Mouse (Mus musculus): ENCODE measurements around the gene Fga. TPM values are rescaled to one million over a fixed set of nuclear protein-coding genes. Genes with fewer than 3 reads are reported as not detected.

Gene Fga
- total and polyA plus RNA-seq, 3 experiments: not detected

- intact Hi-C loops (cut with DNase I): no loop called here
- no peak for TF ChIP-seq CTCF (IDR thresholded peaks at IDR 0.05)
- TF ChIP-seq POLR2A (IDR thresholded peaks at IDR 0.05; ENCODE audit: insufficient read depth, low read depth, low read length): no peak
- no peak for TF ChIP-seq EP300 (IDR thresholded peaks at IDR 0.05; ENCODE audit: insufficient read depth, low read depth, low read length)
These were observed 20.8 kb downstream of the Fga start for GRCm38 (mm10) chr3:83046649-83047048.

GRCm38 (mm10) chr3:83049680-83050079, 23.8 kb downstream of the Fga start, which contains the start of gene Fgb:
Gene Fgb, minus strand, starts transcription at chr3:83049863.
- WGBS: 87% methylated on average over 8 of the region's 8 CpGs
- no peaks in the 10 kb centered on the region for H3K27me3 ChIP-seq (ENCODE audit: control insufficient read depth, insufficient read depth, low read length)

More at GRCm38 (mm10) chr3:83046649-83047048, 20.8 kb downstream of the Fga start:
- Histone ChIP-seq H3K27me3 (ENCODE audit: control insufficient read depth, insufficient read depth, low read length) (0 out of 2 replicates have a peak, but pooled peaks cover 2% of the 10 kb centered on the region), H3K4me3 (no peak overlapping the region), H3K27ac (no peak overlapping the region), H3K4me1 (ENCODE audit: control insufficient read depth, insufficient read depth, low read length) (no peaks in the 10 kb centered on the region), H3K79me2 (replicated peaks; ENCODE audit: control insufficient read depth, insufficient read depth, low read length) (no peaks in the 10 kb centered on the region), H3K36me3 (ENCODE audit: control insufficient read depth, insufficient read depth, low read length) (no peaks in the 10 kb centered on the region), H3K9ac (ENCODE audit: low read depth, low read length) (no peak overlapping the region)
- 78% methylated on average over 11 of the region's 11 CpGs for WGBS
- DNase-seq: no peak

GRCm38 (mm10) chr3:83050661-83051060, 24.8 kb downstream of the Fga start:
- 0 out of 2 replicates have a peak, but pooled peaks cover under 1% of the 10 kb centered on the region for H3K79me2 ChIP-seq (replicated peaks; ENCODE audit: control insufficient read depth, insufficient read depth, low read length)
- no peaks in the 10 kb centered on the region for H3K27me3 ChIP-seq (ENCODE audit: control insufficient read depth, insufficient read depth, low read length)
- TF ChIP-seq POLR2A (IDR thresholded peaks at IDR 0.05; ENCODE audit: insufficient read depth, low read depth, low read length) (no peak), CTCF (IDR thresholded peaks at IDR 0.05) (no peak), EP300 (IDR thresholded peaks at IDR 0.05; ENCODE audit: insufficient read depth, low read depth, low read length) (no peak)
- H3K36me3 ChIP-seq (ENCODE audit: control insufficient read depth, insufficient read depth, low read length): no peaks in the 10 kb centered on the region
- H3K9ac ChIP-seq (ENCODE audit: low read depth, low read length): no peak overlapping the region
- no peak overlapping the region for H3K4me3 ChIP-seq
- intact Hi-C loops (cut with DNase I): loop anchor here (10.0 kb wide), 1 partner anchor 994 kb away; the partner anchor contains the start of gene Tmem131l
- H3K27ac ChIP-seq: no peak overlapping the region
- no peaks in the 10 kb centered on the region for H3K4me1 ChIP-seq (ENCODE audit: control insufficient read depth, insufficient read depth, low read length)
- 55% methylated on average over 5 of the region's 5 CpGs for WGBS
- no peak for DNase-seq

More at GRCm38 (mm10) chr3:83049680-83050079, 23.8 kb downstream of the Fga start, which contains the start of gene Fgb:
- H3K27ac ChIP-seq: no peak within 1 kb of the TSS
- TF ChIP-seq POLR2A (IDR thresholded peaks at IDR 0.05; ENCODE audit: insufficient read depth, low read depth, low read length): no peak
- TF ChIP-seq CTCF (IDR thresholded peaks at IDR 0.05): no peak
- TF ChIP-seq EP300 (IDR thresholded peaks at IDR 0.05; ENCODE audit: insufficient read depth, low read depth, low read length): no peak
- DNase-seq: no peak
- no peaks in the 10 kb centered on the region for H3K79me2 ChIP-seq (replicated peaks; ENCODE audit: control insufficient read depth, insufficient read depth, low read length)
- no peaks in the 10 kb centered on the region for H3K4me1 ChIP-seq (ENCODE audit: control insufficient read depth, insufficient read depth, low read length)
- intact Hi-C loops (cut with DNase I): loop anchor here (10.0 kb wide), 1 partner anchor 995 kb away; the partner anchor contains the start of gene Tmem131l
- H3K4me3 ChIP-seq: no peak within 1 kb of the TSS
- H3K36me3 ChIP-seq (ENCODE audit: control insufficient read depth, insufficient read depth, low read length): no peaks in the 10 kb centered on the region
- H3K9ac ChIP-seq (ENCODE audit: low read depth, low read length): no peak within 1 kb of the TSS

- Histone ChIP-seq H3K36me3 (ENCODE audit: control insufficient read depth, insufficient read depth, low read length) (no peaks in the 10 kb centered on the region), H3K79me2 (replicated peaks; ENCODE audit: control insufficient read depth, insufficient read depth, low read length) (0 out of 2 replicates have a peak, but pooled peaks cover 1% of the 10 kb centered on the region), H3K4me1 (ENCODE audit: control insufficient read depth, insufficient read depth, low read length) (no peaks in the 10 kb centered on the region; the same call in 1 of the 2 replicates), H3K27ac (no peak overlapping the region), H3K27me3 (ENCODE audit: control insufficient read depth, insufficient read depth, low read length) (no peaks in the 10 kb centered on the region), H3K4me3 (no peak overlapping the region), H3K9ac (ENCODE audit: low read depth, low read length) (no peak overlapping the region)
- 83% methylated on average over 5 of the region's 5 CpGs for WGBS
- TF ChIP-seq EP300 (IDR thresholded peaks at IDR 0.05; ENCODE audit: insufficient read depth, low read depth, low read length) (no peak), POLR2A (IDR thresholded peaks at IDR 0.05; ENCODE audit: insufficient read depth, low read depth, low read length) (no peak)
- DNase-seq: no peak
- intact Hi-C loops (cut with DNase I): loop anchor here (2.0 to 10.0 kb wide), 3 partner anchors 175 to 993 kb away; partner anchors contain the start of genes Rbm46 and Tmem131l
These were observed 26.2 kb downstream of the Fga start for GRCm38 (mm10) chr3:83052102-83052501.

- Histone ChIP-seq H3K4me3 (no peak overlapping the region), H3K9ac (ENCODE audit: low read depth, low read length) (no peak overlapping the region), H3K27ac (no peak overlapping the region), H3K4me1 (ENCODE audit: control insufficient read depth, insufficient read depth, low read length) (no peaks in the 10 kb centered on the region; the same call in 1 of the 2 replicates), H3K36me3 (ENCODE audit: control insufficient read depth, insufficient read depth, low read length) (no peaks in the 10 kb centered on the region), H3K27me3 (ENCODE audit: control insufficient read depth, insufficient read depth, low read length) (no peaks in the 10 kb centered on the region), H3K79me2 (replicated peaks; ENCODE audit: control insufficient read depth, insufficient read depth, low read length) (0 out of 2 replicates have a peak, but pooled peaks cover 1% of the 10 kb centered on the region)
- DNase-seq: no peak
- TF ChIP-seq CTCF (IDR thresholded peaks at IDR 0.05) (no peak), POLR2A (IDR thresholded peaks at IDR 0.05; ENCODE audit: insufficient read depth, low read depth, low read length) (no peak), EP300 (IDR thresholded peaks at IDR 0.05; ENCODE audit: insufficient read depth, low read depth, low read length) (no peak)
- 78% methylated on average over 7 of the region's 7 CpGs for WGBS
- intact Hi-C loops (cut with DNase I): loop anchor here (1.0 to 10.0 kb wide), 4 partner anchors 51 to 992 kb away; partner anchors contain the start of genes Rbm46 and Tmem131l
These were observed 27.2 kb downstream of the Fga start for GRCm38 (mm10) chr3:83053126-83053525.

- no peak overlapping the region for H3K4me3 ChIP-seq
- no peaks in the 10 kb centered on the region for H3K36me3 ChIP-seq (ENCODE audit: control insufficient read depth, insufficient read depth, low read length)
- no peaks in the 10 kb centered on the region for H3K27me3 ChIP-seq (ENCODE audit: control insufficient read depth, insufficient read depth, low read length)
- H3K4me1 ChIP-seq (ENCODE audit: control insufficient read depth, insufficient read depth, low read length): no peaks in the 10 kb centered on the region; the same call in 1 of the 2 replicates
- intact Hi-C loops (cut with DNase I): loop anchor here (1.0 to 10.0 kb wide), 4 partner anchors 51 to 991 kb away; partner anchors contain the start of genes Rbm46 and Tmem131l
- 22% methylated on average over 10 of the region's 10 CpGs for WGBS
- 0 out of 2 replicates have a peak, but pooled peaks cover 1% of the 10 kb centered on the region for H3K79me2 ChIP-seq (replicated peaks; ENCODE audit: control insufficient read depth, insufficient read depth, low read length)
- no peak overlapping the region for H3K27ac ChIP-seq
- TF ChIP-seq CTCF (IDR thresholded peaks at IDR 0.05) (peak; percentile 83), POLR2A (IDR thresholded peaks at IDR 0.05; ENCODE audit: insufficient read depth, low read depth, low read length) (no peak), EP300 (IDR thresholded peaks at IDR 0.05; ENCODE audit: insufficient read depth, low read depth, low read length) (no peak)
- DNase-seq: peak in 1 of 2 experiments; percentile 4
- H3K9ac ChIP-seq (ENCODE audit: low read depth, low read length): no peak overlapping the region
These were observed 27.9 kb downstream of the Fga start for GRCm38 (mm10) chr3:83053758-83054157.

Data from heart, adult 2 months (tissue).